Mouse (Mus musculus): ENCODE data around the gene Nkx6-2. TPM values are rescaled to one million over a fixed set of nuclear protein-coding genes. Genes with fewer than 3 reads are reported as not detected.

Gene Nkx6-2
- total and polyA plus RNA-seq, 3 experiments, result 0.12 TPM; not detected in 2

GRCm38 (mm10) chr7:139584221-139585175 is 1.9 kb upstream of the Nkx6-2 start:
- Histone ChIP-seq H3K4me1 (ENCODE audit: control insufficient read depth in 1 of 2, insufficient read depth in 2 of 2, low read length in 2 of 2) (no peaks in the 10 kb centered on the region; a peak in 1 of 4 replicates), H3K79me2 (ENCODE audit: control insufficient read depth, insufficient read depth, low read length, poor library complexity) (no peaks in the 10 kb centered on the region)

GRCm38 (mm10) chr7:139583094-139583737 is 619 bp upstream of the Nkx6-2 start:
- DNase-seq (ENCODE audit: low read depth, low spot score), result no peak
- TF ChIP-seq MYC (IDR thresholded peaks at IDR 0.05; ENCODE audit: low read depth, low read length), result no peak
- TF ChIP-seq TCF12 (IDR thresholded peaks at IDR 0.05; ENCODE audit: low read depth, low read length), result no peak
- no peak for TF ChIP-seq TAL1 (IDR thresholded peaks at IDR 0.05; ENCODE audit: low read length)
- TF ChIP-seq USF2 (IDR thresholded peaks at IDR 0.05; ENCODE audit: borderline replicate concordance in 1 of 2, insufficient read depth in 1 of 2, low read depth in 1 of 2, low read length in 2 of 2), result no peak
- no peak for TF ChIP-seq POLR2AphosphoS2 (IDR thresholded peaks at IDR 0.05; ENCODE audit: low read length)
- TF ChIP-seq ZNF384 (IDR thresholded peaks at IDR 0.05; ENCODE audit: low read depth, low read length), result no peak
- TF ChIP-seq ZC3H11A (IDR thresholded peaks at IDR 0.05; ENCODE audit: low read depth, low read length), result no peak
- TF ChIP-seq MXI1 (IDR thresholded peaks at IDR 0.05; ENCODE audit: low read depth, low read length), result no peak
- TF ChIP-seq GATA1 (IDR thresholded peaks at IDR 0.05; ENCODE audit: low read depth, low read length), result no peak
- no peak for TF ChIP-seq USF1 (IDR thresholded peaks at IDR 0.05; ENCODE audit: low read depth, low read length)
- Histone ChIP-seq H3K27ac (ENCODE audit: control insufficient read depth, low read depth, low read length) (no peak overlapping the region), H3K9ac (ENCODE audit: control insufficient read depth, low read depth, low read length, poor library complexity, severe bottlenecking) (no peak overlapping the region), H3K4me1 (ENCODE audit: control insufficient read depth in 1 of 2, insufficient read depth in 2 of 2, low read length in 2 of 2) (no peaks in the 10 kb centered on the region), H3K27me3 (ENCODE audit: control insufficient read depth in 1 of 2, insufficient read depth in 2 of 2, low read length in 2 of 2) (no peaks in the 10 kb centered on the region; a peak in 1 of 4 replicates), H3K4me3 (ENCODE audit: control insufficient read depth in 1 of 2, insufficient read depth in 1 of 2, low read depth in 2 of 2, low read length in 2 of 2) (no peak overlapping the region), H3K79me2 (ENCODE audit: control insufficient read depth, insufficient read depth, low read length, poor library complexity) (no peaks in the 10 kb centered on the region), H3K36me3 (ENCODE audit: control insufficient read depth in 1 of 2, insufficient read depth in 2 of 2, low read length in 2 of 2) (no peaks in the 10 kb centered on the region), H3K9me3 (replicated peaks; ENCODE audit: insufficient read depth, low read length) (no peaks in the 10 kb centered on the region)

More at GRCm38 (mm10) chr7:139584221-139585175, 1.9 kb upstream of the Nkx6-2 start:
- Histone ChIP-seq H3K27me3 (ENCODE audit: control insufficient read depth in 1 of 2, insufficient read depth in 2 of 2, low read length in 2 of 2) (no peaks in the 10 kb centered on the region; a peak in 1 of 4 replicates), H3K9me3 (replicated peaks; ENCODE audit: insufficient read depth, low read length) (no peaks in the 10 kb centered on the region), H3K9ac (ENCODE audit: control insufficient read depth, low read depth, low read length, poor library complexity, severe bottlenecking) (no peak overlapping the region), H3K36me3 (ENCODE audit: control insufficient read depth in 1 of 2, insufficient read depth in 2 of 2, low read length in 2 of 2) (no peaks in the 10 kb centered on the region), H3K27ac (ENCODE audit: control insufficient read depth, low read depth, low read length) (no peak overlapping the region), H3K4me3 (ENCODE audit: control insufficient read depth in 1 of 2, insufficient read depth in 1 of 2, low read depth in 2 of 2, low read length in 2 of 2) (no peak overlapping the region)
- TF ChIP-seq MAX (IDR thresholded peaks at IDR 0.05; ENCODE audit: low read length), result no peak
- TF ChIP-seq MAFK (IDR thresholded peaks at IDR 0.05; ENCODE audit: borderline replicate concordance, low read depth, low read length), result no peak
- no peak for TF ChIP-seq SMC3 (IDR thresholded peaks at IDR 0.05; ENCODE audit: low read depth, low read length)
- TF ChIP-seq HCFC1 (IDR thresholded peaks at IDR 0.05; ENCODE audit: low read depth, low read length), result no peak
- no peak for TF ChIP-seq E2F4 (IDR thresholded peaks at IDR 0.05; ENCODE audit: borderline replicate concordance, low read depth, low read length)
- TF ChIP-seq JUND (IDR thresholded peaks at IDR 0.05; ENCODE audit: low read depth, low read length), result no peak
- DNase-seq (ENCODE audit: low read depth, low spot score), result no peak

Data from MEL (cell line).